Mouse (Mus musculus) B cell, adult (primary cell): ENCODE results near the gene C6. TPM values are rescaled to one million over a fixed set of nuclear protein-coding genes. Genes with fewer than 3 reads are reported as not detected.

Source experiments
- total RNA-seq: library from RNA; stranded (reverse); gene quantifications from 4 replicates; pipeline ENCODE4 v1.2.4, GENCODE M21; 2023; ENCODE audit not compliant: inconsistent age

The C6 gene
- total RNA-seq: 2.2 to 4.0 TPM (median 3.7 TPM) in 4 replicates

GRCm38 (mm10) chr15:4726830-4727310 lies at the start of gene C6:
Gene C6 (plus strand): TSS chr15:4727175.

Other genes starting within 250 kb of the C6 start
- not detected in 4 replicates for gene Mroh2b, start 171.6 kb downstream of the C6 start, total RNA-seq